Mouse (Mus musculus): ENCODE results near the gene Gm20814. TPM values are rescaled to one million over a fixed set of nuclear protein-coding genes. Genes with fewer than 3 reads are reported as not detected.
"Not testable (repeated sequence)": the region's sequence is repeated elsewhere in the genome, so short reads cannot be mapped to it uniquely, and the experiment has no call there.

Gene Gm20814
- not detected in 2 replicates for polyA plus RNA-seq (2014; fragmentation: Nextera tagmentation; extraction: Ambion mirVana)

DNA sequence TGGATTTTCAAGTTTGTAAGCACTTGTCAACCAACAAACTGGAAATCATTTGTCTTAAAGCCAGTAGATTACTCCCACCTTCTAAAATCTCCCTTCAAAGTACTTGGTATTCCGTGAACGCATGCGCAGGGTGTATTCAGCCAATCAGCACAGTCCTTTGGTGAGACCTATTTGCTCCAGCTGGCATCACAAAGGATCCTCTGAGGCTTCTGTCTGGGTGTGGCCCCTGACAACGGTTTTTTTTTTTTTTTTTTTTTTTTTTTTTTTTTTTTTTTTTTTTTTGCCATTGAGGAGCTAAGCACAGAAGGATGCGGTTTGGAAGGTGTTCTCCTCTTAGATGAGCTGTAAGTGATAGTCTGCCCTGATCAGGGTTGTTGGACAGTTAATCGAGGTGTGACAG is at the start of gene Gm20814:
Gene Gm20814, plus strand, starts transcription at position 301 of the 400 bp plus-strand sequence.
- not testable (repeated sequence) for H3K4me3 ChIP-seq (ENCODE audit: low read depth, low read length); H3K9ac ChIP-seq (replicated peaks; ENCODE audit: low read depth, low read length); H3K4me2 ChIP-seq (ENCODE audit: low read depth, low read length); H3K9me3 ChIP-seq (ENCODE audit: control insufficient read depth, low read length); ATAC-seq (ENCODE audit: low read depth); H3K36me3 ChIP-seq (ENCODE audit: control insufficient read depth, insufficient read depth, low read length); H3K4me1 ChIP-seq (ENCODE audit: control insufficient read depth, insufficient read depth, low read length); H3K27ac ChIP-seq (ENCODE audit: low read depth, low read length); H3K27me3 ChIP-seq (ENCODE audit: control insufficient read depth, insufficient read depth, low read length)
- WGBS = no CpG with 5 or more reads among the region's 6 CpGs

All from neural tube, embryonic 14.5 days (tissue).